Mouse (Mus musculus) urinary bladder, postnatal 36 days (tissue): ENCODE results near the gene Rai14.
"Not testable (repeated sequence)": the region's sequence is repeated elsewhere in the genome, so short reads cannot be mapped to it uniquely, and the experiment has no call there.

ENCODE experiments used
- DNase-seq, 2 experiments: peaks; one replicate each; pipeline ENCODE4 v3.0.0; 2022; ENCODE audit warnings: low spot score in 2 of 2, mixed read lengths in 1 of 2

The Rai14 gene

GRCm38 (mm10) chr15:10535969-10536368, 178.5 kb downstream of the Rai14 start:
- no peak for DNase-seq

GRCm38 (mm10) chr15:10534591-10534990, 179.8 kb downstream of the Rai14 start:
- no peak for DNase-seq

GRCm38 (mm10) chr15:10533361-10533760, 181.1 kb downstream of the Rai14 start:
- not testable (repeated sequence) for DNase-seq

- DNase-seq, result no peak
These were observed 183.1 kb downstream of the Rai14 start for GRCm38 (mm10) chr15:10531352-10531751.

- no peak for DNase-seq
These were observed 188.5 kb downstream of the Rai14 start for GRCm38 (mm10) chr15:10525896-10526295.
